Mouse (Mus musculus): ENCODE measurements at regions not wholly inside any gene's neighbourhood (a gene's known extent, or its start where the extent isn't known, plus 50 kb on each side); places are given as distances from the start of the nearest gene placed in this dataset.

DNA sequence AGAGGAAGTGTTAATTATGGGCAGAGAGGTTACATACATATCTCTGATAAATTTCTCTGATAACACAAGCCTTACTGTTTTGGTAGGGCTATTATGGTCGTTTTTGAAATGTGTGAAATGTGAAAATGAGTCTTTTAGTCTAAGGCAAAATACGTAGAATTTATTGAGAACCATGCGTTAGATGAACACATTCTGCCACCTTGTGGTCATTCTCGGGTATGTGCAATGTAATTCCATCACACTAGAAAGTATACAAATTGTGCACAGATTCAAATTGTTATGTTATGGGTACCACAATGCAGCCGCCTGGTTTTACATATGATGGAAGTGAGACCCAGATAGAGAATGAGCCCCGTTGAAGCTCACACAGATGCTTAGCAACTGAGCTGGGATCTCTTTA is 138.7 kb downstream of the Cdr1 start:
- intact Hi-C loops (cut with DNase I): loop anchor here (10.0 kb wide), 1 partner anchor 542 kb away; no protein-coding TSS in a partner anchor
- DNase-seq: no peak

DNA sequence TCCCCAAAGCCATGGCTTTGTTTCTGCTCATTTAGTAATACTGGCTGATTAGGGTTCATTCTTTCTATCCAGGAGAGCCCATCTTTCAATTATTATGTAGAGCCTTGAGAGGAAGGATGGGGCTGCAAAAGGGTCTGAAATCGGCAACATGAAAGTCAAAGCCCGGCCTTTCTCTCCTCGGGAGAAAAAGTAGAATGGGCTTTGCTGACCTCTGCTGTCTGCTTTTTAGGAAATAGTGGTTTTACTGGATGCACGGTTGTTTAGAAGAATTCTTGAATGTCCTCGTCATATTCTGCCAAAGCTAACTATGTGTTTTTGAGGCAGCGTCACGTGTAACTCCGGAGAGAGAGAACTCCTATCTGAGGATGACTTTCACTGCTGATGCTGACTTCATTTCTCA is 142.2 kb downstream of the Cdr1 start:
- intact Hi-C loops (cut with DNase I): loop anchor here (10.0 kb wide), 1 partner anchor 538 kb away; no protein-coding TSS in a partner anchor
- no peak for DNase-seq
